Mouse (Mus musculus): ENCODE measurements at regions not wholly inside any gene's neighbourhood (a gene's known extent, or its start where the extent isn't known, plus 50 kb on each side); places are given as distances from the start of the nearest gene placed in this dataset.
"Not testable (repeated sequence)": the region's sequence is repeated elsewhere in the genome, so short reads cannot be mapped to it uniquely, and the experiment has no call there.

DNA sequence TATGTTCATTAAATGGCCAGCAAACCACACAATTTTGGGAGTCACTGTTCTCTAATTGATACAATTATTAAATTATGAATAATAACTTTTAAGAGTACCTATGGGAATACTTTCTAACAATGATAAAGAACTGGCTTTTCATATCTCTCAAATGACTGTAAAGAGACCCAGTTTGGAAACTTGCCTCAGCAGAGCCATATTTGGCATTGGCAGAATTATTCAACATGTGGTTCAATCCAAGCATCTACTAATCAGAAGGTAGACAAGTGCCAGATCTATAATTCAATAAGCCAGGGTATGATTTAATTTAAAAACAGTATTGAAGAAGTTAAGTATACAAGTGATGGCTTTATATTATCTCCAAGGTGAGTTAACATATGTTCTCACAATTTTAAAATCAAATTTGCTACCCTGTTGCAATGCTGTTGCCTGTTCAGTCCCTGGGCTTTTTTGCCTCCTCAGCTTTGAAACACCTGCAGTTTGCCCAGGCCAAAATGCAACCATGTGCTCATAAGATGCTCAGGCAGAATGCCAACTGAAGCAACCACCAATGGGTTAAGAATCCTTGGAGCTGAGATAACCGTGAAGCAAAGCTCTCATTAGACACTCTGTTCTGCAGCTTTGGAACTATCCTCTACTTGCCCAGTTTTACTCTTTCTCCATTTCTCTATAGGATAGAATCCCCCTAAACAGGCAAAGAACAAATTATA, 897.2 kb downstream of the Ets1 start:
- DNase-seq (ENCODE audit: extremely low spot score in 1 of 2, low spot score in 2 of 2), result no peak
- intact Hi-C loops (cut with DNase I), result no loop called here

DNA sequence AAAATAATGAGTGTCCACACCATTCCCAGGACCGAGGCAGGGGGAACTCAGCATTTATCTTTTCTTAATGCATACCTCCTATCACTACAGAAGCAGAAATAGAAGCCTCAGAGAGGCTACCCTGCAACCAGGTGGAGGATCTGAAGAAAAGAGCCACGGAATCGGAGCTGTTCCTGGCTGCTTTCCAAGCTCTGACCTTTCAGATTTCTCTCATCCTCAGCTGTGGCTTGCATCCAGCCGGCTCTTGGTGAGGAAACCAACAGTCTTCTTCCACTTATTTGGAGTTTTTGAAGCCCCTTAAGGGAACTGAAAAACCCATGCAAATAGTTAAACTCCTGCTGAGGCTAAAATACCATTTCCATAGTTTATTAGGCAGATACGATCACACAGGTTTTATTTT, 907.3 kb downstream of the Ets1 start:
- intact Hi-C loops (cut with DNase I), result no loop called here
- DNase-seq (ENCODE audit: extremely low spot score in 1 of 2, low spot score in 2 of 2), result peak in 1 of 2 experiments; percentile 22

DNA sequence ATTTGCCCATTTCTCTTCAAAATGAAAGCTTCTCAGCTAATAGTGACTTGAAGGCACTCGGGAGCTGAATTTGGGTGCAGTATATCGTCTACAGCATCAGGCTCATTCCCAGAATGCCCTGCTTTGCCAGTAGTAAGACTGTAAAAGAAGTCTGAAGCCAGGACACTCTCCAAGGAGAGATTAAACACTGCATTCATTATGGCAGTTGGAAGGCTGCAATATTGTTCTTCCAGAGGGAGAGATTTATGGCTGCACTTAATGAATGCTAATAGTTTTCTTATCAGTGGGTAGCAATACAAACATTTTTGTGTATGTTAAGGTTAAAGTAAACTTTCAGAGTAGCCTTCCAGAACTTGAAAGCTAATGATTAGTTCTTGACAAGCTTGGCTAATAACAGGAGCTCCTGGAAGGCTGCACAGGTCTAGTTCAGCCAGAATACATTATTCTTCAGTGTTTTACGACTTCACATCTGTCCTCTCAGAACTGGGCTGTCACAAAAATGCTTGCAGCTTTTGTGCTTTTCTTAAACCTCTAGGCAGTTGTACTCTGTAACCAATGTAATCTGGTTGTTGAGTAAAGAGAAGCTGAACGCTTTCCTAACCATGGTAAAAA, 910.2 kb downstream of the Ets1 start:
- no peak for DNase-seq (ENCODE audit: extremely low spot score in 1 of 2, low spot score in 2 of 2)
- intact Hi-C loops (cut with DNase I), result no loop called here

DNA sequence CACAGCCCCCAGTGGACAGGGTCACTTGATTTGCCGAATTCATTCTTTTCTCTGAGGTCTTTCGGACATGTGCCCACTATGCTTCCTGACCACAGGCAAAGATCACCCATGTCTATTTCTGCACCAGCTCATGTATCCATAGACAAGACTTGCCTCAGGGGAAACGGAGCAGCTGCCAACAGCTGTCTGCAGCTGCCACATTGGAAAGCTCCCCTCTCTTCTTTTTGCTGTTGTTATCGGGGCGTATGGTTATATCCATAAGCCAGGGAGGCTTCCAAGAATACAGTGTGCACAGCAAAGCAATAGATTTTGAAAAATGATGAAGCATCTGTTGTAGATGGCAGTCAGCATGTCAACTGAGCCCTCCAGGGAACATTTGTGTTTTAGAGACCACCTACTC, 913.4 kb downstream of the Ets1 start:
- DNase-seq (ENCODE audit: extremely low spot score in 1 of 2, low spot score in 2 of 2), result no peak
- intact Hi-C loops (cut with DNase I), result no loop called here

DNA sequence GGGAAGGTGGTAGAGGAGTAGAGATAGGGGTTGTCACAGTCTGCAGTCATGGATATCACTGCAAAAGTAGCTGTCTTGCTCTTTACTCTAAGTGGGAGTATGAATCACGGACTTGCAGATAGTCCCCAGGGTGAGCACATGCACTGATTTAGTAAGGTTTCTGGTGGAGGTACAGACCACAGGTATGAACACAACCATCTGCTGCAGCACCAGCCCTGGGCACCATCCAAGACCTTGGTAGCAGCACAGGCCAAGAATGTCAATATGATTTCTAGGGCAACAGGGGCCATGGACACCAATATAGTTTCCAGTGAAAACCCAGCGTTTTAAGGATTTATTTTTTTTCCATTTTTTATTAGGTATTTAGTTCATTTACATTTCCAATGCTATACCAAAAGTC, 913.7 kb upstream of the Kirrel3 start:
- intact Hi-C loops (cut with DNase I), result no loop called here
- DNase-seq (ENCODE audit: extremely low spot score in 1 of 2, low spot score in 2 of 2), result no peak

DNA sequence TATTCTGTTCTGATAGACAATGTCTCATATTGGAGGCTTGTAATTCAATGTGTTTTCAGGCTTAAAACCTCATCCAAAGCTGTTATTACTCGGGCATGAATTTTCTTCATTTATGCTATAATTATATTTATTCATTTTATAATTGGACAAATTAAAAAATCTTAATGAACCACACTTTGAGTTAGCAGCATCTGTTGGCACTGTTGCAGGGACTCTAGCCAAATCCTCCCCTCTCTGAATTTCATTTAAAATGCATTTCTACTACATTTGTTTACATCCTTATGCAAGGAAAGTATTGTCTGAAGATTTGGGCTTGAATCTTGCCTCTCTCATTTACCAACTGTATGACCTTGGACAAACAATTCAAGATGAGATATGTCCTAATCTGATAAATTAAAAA, 874.2 kb upstream of the Kirrel3 start:
- intact Hi-C loops (cut with DNase I), result no loop called here
- no peak for DNase-seq (ENCODE audit: extremely low spot score in 1 of 2, low spot score in 2 of 2)

DNA sequence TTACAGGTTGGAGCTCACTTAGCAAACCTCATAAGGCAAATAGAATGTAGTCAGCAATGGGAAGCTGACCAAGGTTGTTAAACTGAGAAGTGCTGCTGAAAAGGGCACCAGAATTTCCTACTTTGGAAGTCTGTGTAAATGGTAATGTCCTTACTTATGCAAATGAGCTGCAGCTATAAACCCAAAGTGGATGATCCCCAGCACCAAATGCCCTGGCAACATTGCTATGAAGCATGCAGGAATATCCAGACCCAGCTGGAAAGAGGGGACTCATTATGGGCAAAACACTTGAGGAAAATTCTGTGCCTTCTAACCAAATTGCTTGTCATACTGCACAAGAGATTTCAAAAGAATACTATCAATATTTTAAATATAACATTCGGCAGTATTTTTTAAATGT, 861.3 kb upstream of the Kirrel3 start:
- DNase-seq (ENCODE audit: extremely low spot score in 1 of 2, low spot score in 2 of 2), result no peak
- intact Hi-C loops (cut with DNase I), result no loop called here

DNA sequence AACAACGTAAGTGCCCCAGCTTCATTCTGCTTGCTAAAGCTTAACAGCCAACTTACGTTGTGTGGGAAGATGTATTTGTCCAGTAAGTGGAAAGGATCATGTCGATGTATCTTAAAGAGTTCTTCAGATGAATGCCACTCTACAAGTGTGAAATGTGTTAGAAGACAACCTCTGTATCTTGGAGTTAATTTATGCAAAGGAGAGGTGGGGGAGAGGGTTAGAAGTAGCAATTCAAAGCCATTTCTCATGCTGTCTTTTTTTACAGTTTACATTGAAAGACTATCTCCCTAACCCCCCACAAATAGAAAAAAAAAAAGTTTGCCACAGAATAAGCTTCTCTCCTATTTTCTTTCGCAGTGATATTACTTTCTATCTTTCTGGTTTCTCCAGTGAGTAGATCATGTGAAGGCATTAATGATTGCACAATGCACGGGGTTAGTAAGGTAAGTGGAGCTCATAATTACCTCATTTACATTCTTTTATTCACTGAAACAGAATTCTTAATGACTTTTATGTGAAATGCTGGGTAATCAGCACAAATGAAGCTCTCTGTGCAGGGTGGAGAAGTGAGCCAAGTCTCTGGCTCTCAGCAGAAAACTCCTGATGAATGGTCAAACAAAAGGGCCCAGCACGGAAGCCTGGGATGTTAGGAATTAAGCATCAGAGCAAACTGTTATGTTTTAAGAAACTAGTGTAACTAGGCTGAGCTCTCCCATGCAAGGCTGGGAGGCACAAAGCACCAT, 855.8 kb upstream of the Kirrel3 start:
- no peak for DNase-seq (ENCODE audit: extremely low spot score in 1 of 2, low spot score in 2 of 2)
- intact Hi-C loops (cut with DNase I), result no loop called here

DNA sequence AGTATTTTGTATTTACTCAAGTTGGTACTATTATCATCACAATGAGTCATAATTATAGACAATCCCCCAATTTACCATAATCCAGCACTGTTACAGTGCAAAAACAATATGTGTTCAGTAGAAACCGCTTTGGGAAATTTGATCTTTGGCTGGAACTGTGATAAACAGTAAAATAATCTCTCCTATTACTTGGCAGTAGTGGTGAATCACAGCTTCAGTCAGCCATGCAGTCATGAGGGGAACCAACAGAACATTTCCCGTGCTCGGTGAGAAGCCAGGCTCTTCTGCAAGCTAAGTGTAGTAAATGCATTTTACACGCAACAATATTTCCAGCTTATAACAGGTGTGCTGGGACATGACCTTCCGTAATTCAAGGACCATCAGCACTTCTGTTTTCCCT, 822.7 kb upstream of the Kirrel3 start:
- no peak for DNase-seq (ENCODE audit: extremely low spot score in 1 of 2, low spot score in 2 of 2)
- intact Hi-C loops (cut with DNase I), result no loop called here

DNA sequence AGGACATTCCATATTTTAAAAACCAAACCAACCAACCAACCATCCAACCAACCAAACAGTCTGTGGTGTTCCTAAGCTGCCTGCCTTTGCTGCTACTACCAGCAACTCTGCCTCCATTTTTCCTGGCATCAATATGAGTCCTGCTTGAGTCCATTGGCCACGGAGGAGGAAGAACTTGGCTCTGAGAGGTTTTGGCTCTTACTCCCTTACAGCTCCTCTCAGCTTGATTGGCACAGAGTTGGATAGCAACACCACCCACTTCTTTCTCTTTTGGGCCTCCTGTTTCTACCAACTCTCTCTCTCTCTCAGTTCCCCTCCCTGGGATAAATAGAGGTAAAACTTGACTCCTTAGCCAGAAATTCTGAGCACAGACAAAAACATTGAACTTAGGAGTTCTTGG, 804.6 kb upstream of the Kirrel3 start:
- peak in 1 of 2 experiments; percentile 7 for DNase-seq (ENCODE audit: extremely low spot score in 1 of 2, low spot score in 2 of 2)
- intact Hi-C loops (cut with DNase I), result no loop called here

DNA sequence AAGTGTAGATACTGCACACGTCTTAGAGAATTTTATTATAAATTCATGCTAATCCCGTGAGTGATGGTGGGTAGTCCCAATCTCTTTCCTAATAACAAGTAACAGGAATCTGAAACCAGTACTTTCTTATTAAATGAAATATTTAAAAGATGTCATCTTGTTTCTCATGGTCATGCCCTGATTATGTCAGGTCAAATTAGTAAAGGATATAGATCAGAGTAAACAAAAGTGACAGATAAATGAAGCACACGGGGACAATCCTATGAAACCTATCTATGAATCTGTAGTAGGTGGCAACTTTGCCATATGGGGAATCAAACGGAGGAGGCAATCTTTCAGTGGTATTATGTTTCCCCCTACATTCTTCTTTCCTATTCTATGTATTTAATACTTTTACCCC, 794.0 kb upstream of the Kirrel3 start:
- DNase-seq (ENCODE audit: extremely low spot score in 1 of 2, low spot score in 2 of 2), result no peak
- intact Hi-C loops (cut with DNase I), result no loop called here

DNA sequence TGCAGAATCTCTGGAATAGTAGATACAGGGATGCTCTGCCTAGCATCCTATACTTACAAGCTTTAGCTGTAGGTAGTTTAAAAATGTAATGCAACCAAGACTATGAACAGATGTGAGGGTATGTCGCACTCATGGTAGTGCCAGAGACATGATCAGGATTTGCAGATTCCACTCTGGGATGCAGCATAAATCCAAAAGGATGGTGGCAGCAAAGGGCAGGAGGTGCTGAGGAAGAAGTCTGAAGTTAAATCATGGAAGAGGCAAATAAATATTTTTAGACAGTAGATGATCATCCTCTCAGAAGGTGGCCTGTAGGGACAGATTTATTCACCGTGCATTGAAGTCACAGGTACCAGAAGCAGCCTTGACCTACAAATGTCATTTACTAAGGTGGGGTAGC, 768.1 kb upstream of the Kirrel3 start:
- DNase-seq (ENCODE audit: extremely low spot score in 1 of 2, low spot score in 2 of 2), result no peak
- intact Hi-C loops (cut with DNase I), result no loop called here

DNA sequence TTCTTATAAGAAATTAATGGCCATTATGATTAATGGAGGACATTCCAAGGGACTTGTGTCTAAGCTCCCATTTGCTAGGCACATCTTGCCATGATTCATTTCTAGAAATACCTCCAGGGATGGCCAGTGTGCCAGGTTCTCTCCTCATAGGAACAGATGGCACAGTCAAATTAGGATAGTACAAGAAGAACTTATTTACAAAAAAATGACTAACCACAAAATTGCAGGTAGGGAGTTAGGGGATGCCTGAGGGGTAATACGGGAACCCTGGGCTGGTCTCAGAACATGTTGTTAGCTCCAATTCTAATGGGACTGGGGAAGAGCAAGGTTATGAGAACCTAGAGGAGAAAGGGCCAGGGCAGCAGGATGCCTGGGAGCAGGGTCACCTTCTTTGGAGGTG, 760.9 kb upstream of the Kirrel3 start:
- no peak for DNase-seq (ENCODE audit: extremely low spot score in 1 of 2, low spot score in 2 of 2)

DNA sequence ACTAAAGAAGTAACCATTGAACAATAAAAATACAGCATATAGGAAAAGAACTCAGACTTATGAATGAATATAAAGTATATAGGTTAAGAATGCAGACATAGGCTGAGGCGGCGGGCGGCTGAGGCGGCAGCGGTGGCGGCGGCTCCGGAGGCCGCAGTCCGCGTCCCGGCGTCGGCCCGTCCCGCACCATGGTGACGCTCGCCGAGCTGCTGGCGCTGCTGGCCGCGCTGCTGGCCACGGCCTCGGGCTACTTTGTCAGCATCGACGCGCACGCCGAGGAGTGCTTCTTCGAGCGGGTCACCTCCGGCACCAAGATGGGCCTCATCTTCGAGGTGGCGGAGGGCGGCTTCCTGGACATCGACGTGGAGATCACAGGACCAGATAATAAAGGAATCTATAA, 757.6 kb upstream of the Kirrel3 start:
- DNase-seq (ENCODE audit: extremely low spot score in 1 of 2, low spot score in 2 of 2); intact Hi-C loops (cut with DNase I): not testable (repeated sequence)

More for the DNA sequence above, 760.9 kb upstream of the Kirrel3 start:
- intact Hi-C loops (cut with DNase I), result no loop called here

DNA sequence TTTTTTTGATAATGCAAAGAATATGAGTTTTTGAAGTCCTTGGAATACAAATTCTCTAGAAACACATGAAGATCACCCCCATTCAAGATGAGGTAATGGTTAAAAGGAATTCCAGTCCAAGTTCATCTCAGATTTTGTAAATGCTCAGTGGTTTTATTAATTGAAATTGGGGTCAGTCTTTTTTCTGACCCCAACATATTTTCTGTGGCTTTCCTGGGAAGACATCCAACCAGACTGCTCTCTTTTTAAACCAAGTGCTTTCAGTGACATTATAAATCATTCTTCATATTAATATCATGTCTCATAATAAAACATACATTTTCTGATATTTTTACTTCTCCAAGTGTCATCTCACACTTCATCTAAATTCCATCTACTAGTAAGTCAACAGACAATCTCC, 725.0 kb upstream of the Kirrel3 start:
- no peak for DNase-seq (ENCODE audit: extremely low spot score in 1 of 2, low spot score in 2 of 2)
- intact Hi-C loops (cut with DNase I), result no loop called here

DNA sequence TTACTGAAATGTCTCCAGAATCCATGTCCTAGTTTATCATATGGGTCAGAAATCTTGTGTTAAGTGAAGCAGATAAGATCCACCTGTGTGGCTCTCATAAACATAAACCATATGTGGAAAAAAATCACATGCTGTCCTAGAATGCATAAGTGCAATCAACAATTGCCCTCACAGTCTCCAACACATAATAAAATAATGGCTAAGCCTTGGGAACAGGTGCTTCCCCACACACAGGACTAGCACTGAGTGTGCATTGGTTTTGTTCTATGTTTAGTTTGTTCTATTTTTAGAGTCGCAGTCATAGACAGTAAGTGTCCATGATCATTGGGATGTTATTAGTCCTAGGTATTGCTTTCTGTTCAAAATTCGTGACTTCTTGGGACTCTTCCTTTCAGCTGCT, 719.5 kb upstream of the Kirrel3 start:
- DNase-seq (ENCODE audit: extremely low spot score in 1 of 2, low spot score in 2 of 2), result no peak
- intact Hi-C loops (cut with DNase I), result no loop called here

DNA sequence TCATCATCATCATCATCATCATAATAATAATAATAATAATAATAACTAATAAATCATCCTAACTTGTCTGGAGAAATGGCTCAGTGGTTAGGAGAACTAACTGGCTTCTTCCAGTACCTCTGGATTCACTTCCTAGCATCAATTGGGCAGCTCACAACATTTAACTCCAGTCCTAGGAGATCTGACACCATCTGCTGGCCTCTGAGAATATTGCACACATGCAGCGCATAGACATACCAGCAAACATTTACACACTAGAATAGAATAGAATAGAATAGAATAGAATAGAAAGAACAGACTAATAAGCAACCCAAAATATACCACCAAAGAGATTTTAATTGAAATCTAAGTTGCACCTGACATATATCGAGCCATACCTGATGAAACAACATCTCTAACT, 715.9 kb upstream of the Kirrel3 start:
- intact Hi-C loops (cut with DNase I), result no loop called here

DNA sequence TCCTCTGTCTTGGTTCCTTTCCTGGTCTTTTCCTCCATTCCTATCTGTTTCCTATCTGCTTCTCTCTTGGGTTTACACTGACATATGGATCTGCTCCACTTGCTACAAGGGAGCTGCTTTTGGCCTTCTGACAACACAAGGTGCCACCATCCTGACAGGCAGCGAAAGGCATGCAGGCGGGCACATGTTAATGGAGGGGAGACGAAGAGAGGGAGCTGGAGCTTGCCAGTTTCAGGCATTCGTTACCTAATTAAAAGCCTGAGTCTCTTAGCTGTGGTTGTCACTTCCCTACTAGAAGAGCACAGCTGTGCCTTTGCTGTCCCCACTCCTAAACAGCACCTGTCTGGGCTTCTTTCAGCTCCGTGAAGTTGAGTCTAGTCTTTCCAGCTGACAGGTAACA, 711.5 kb upstream of the Kirrel3 start:
- peak in 1 of 2 experiments; percentile 19 for DNase-seq (ENCODE audit: extremely low spot score in 1 of 2, low spot score in 2 of 2)
- intact Hi-C loops (cut with DNase I), result no loop called here

More for the DNA sequence above, 715.9 kb upstream of the Kirrel3 start:
- DNase-seq (ENCODE audit: extremely low spot score in 1 of 2, low spot score in 2 of 2), result no peak

DNA sequence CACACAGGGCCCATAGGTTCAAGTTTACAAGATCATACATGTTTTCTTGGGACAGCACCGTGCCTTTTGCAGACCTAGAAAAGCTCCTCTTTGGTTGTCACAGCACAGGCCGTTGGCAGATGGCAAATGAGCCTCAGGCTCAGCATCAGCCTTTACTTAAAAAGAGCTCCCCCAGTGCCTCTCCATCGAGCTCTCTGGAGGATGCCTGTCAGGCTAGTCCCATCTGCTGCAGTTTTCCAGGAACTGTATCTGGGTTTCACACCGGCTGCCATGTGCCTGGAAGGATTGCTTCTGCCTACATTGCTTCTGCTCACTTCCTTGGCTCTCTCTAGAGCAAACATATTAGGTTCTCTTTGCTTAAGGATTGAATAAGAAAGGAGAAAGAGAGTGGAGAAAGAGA, 695.1 kb upstream of the Kirrel3 start:
- peak; percentile 15 to 18 for DNase-seq (ENCODE audit: extremely low spot score in 1 of 2, low spot score in 2 of 2)
- intact Hi-C loops (cut with DNase I), result no loop called here

DNA sequence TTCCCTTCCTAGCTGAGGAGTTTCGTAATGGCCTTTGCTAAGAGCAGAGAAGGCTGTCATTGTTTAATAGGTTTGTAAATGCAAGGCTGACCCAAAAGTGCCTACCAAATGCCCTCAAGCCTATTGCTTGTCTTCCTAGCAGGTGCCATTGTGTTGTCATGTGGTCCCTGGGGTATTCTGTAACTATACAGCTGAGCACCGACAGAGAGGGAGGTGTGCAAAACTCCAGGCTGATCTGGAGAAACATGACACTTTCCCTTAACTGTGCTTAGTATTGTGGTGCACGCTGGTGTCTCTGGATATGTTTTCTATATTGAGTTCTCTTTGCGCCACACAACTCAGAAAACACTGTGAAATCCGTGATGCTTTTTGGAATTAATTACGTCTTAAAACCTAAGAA, 685.4 kb upstream of the Kirrel3 start:
- intact Hi-C loops (cut with DNase I), result no loop called here
- no peak for DNase-seq (ENCODE audit: extremely low spot score in 1 of 2, low spot score in 2 of 2)
